Mouse (Mus musculus) liver, embryonic 14.5 days (tissue): Measurements from ENCODE around the gene E2f2.

Experiments used
- CTCF ChIP-seq: IDR thresholded peaks from 2 replicates; pipeline ENCODE4 v1.5.1; 2016; ENCODE audit warnings: antibody characterized with exemption, low read depth, control low read depth
- EP300 ChIP-seq: IDR thresholded peaks from 2 replicates; pipeline ENCODE4 v1.6.1; 2016; ENCODE audit warnings: antibody characterized with exemption, low read depth

DNA sequence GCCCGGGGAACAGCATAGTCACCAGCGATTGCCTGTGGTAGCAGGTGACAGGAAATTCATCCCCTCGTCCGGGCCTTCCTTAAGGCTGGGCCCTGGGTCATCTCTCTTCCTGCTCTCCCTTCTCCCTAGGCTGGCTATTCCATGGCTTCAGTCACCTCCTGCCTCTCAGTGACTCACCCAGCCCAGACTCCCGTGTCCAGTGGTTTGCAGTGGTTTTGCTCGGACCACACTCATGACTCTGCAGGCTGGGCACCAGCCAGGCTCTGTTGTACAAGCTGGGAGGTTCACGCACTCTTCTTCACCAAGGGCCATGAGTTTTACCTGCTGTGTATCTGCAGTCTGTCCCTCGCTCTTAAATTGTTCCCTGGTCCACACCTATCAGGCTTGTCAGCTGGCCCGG, 38.7 kb downstream of the E2f2 start:
- TF ChIP-seq CTCF: no peak
- no peak for TF ChIP-seq EP300
